Mouse (Mus musculus) macrophage (primary cell): Measurements from ENCODE around the gene Cenpj. TPM values are rescaled to one million over a fixed set of nuclear protein-coding genes. Genes with fewer than 3 reads are reported as not detected.

Source experiments
- polyA plus RNA-seq: library from polyadenylated mRNA; stranded (reverse); fragments of 250-400 nt; gene quantifications from 3 replicates; pipeline ENCODE4 v1.2.4, GENCODE M21; 2018; ENCODE audit warnings: inconsistent platforms

Cenpj gene
- polyA plus RNA-seq, 1 experiment from 2014 or later = 15.4 TPM

Other genes starting within 250 kb of the Cenpj start
- not detected in 3 replicates for gene Atp12a, start 210.4 kb downstream of the Cenpj start, polyA plus RNA-seq
- gene Rnf17, start 172.8 kb downstream of the Cenpj start, polyA plus RNA-seq = 0.77 to 0.98 TPM (median 0.85 TPM) in 3 replicates
- 27.1 to 32.9 TPM (median 29.4 TPM) in 3 replicates for gene Parp4, start 194 bp upstream of the Cenpj start, polyA plus RNA-seq
- 16.9 to 40.3 TPM (median 27.7 TPM) in 3 replicates for gene Mphosph8, start 92.8 kb upstream of the Cenpj start, polyA plus RNA-seq
- gene Pspc1, start 202.9 kb upstream of the Cenpj start, polyA plus RNA-seq = 7.7 to 26.9 TPM (median 15.4 TPM) in 3 replicates
- 10.0 to 23.2 TPM (median 16.3 TPM) in 3 replicates for gene Zmym5, start 236.3 kb upstream of the Cenpj start, polyA plus RNA-seq